Mouse (Mus musculus): Measurements from ENCODE around the gene Trub2. TPM values are rescaled to one million over a fixed set of nuclear protein-coding genes. Genes with fewer than 3 reads are reported as not detected.

Gene Trub2
- total RNA-seq (2012; rRNA removed) (32.6 and 40.4 TPM in 2 replicates), total RNA-seq (2014; rRNA removed) (39.0 and 41.5 TPM in 2 replicates), polyA plus RNA-seq (2012; ENCODE audit: insufficient read length, low read depth) (41.4 and 58.4 TPM in 2 replicates)

DNA sequence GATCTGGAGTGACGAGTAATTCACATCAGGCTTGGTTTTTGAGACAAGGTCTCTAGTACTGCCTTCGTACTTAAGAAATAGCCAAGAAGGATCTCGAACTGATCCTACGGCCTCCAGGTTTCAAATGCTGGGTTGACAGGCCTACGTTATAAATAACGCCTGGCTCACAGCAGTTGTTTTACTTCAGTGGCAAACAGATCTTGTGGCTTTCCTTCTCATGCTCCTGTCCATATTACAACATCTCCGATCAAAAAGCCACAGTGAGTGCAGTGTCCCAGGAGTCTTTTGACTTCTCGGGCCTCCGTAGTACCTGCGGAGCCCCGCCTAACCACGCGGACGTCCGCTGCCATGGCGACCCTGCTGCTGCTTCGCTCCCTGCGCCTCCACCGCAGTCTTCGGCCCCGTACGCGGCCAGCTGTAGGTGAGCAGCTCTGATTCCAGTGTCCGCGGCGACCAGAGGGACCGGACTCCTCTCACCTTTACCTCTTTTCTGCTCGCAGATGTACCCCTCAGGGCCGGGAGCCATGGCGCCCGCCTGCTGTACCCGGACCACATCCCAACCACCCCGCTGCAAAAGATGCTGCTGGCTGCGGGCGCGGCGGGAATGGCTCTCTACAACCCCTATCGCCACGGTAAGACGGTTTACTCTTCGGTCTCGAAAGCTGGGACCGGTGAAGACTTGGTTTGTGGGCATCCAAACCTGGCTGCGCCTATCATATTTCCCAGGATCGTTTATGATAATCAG, at the start of gene Trub2:
Gene Trub2, minus strand, starts transcription at position 566 of the 745 bp plus-strand sequence.
- in situ Hi-C loops (cut with MboI; ENCODE audit: low pct_ligation_motif_present, low pct_unique_long_range_greater_than_20kb, low sequenced_read_pairs) (no loop called here), dilution Hi-C loops (cut with MboI; ENCODE audit: extremely low pct_ligation_motif_present, extremely low pct_unique_long_range_greater_than_20kb, low sequenced_read_pairs) (no loop called here)
- Histone ChIP-seq H3K27ac (ENCODE audit: insufficient read depth, low read depth) (peak within 1 kb of the TSS; percentile 8; the same call in 1 of the 2 replicates), H3K9me3 (replicated peaks; ENCODE audit: low read length) (peaks cover 3% of the 10 kb centered on the region), H3K4me1 (ENCODE audit: control insufficient read depth in 1 of 2, insufficient read depth in 2 of 2) (peaks cover 4 to 18% of the 10 kb centered on the region in 2 experiments; a peak in 3 of 4 replicates), H3K27me3 (replicated peaks) (no peaks in the 10 kb centered on the region), H3K4me2 (ENCODE audit: insufficient read depth, low read depth, poor library complexity, severe bottlenecking) (peak within 1 kb of the TSS; percentile 97), H3K4me3 (replicated peaks in 1 of 3; ENCODE audit: low read depth in 2 of 3, low read length in 2 of 3, poor library complexity in 1 of 3) (peak within 1 kb of the TSS; percentile 80 to 97 (median 89)), H3K9ac (ENCODE audit: insufficient read depth, low read depth) (peak within 1 kb of the TSS; percentile 87), H3K79me2 (replicated peaks; ENCODE audit: control insufficient read depth, extremely low read depth, insufficient read depth, poor library complexity, severe bottlenecking) (peaks cover 16% of the 10 kb centered on the region), H3K36me3 (replicated peaks in 1 of 2; ENCODE audit: control insufficient read depth in 1 of 2, insufficient read depth in 1 of 2, low read length in 1 of 2) (peaks cover 44 to 69% of the 10 kb centered on the region in 2 experiments)
- DNase-seq (ENCODE audit: extremely low read depth): peak; percentile 72
- TF ChIP-seq USF1 (IDR thresholded peaks at IDR 0.05; ENCODE audit: low read depth, low read length) (peak; percentile 11; the same call in 1 of the 2 replicates), MAZ (IDR thresholded peaks at IDR 0.05; ENCODE audit: low read depth, low read length) (no peak), EP300 (IDR thresholded peaks at IDR 0.05; ENCODE audit: low read length) (no peak), SMC3 (IDR thresholded peaks at IDR 0.05; ENCODE audit: low read depth, low read length) (no peak), HCFC1 (IDR thresholded peaks at IDR 0.05; ENCODE audit: low read depth, low read length) (no peak), ELF1 (IDR thresholded peaks at IDR 0.05; ENCODE audit: low read depth, low read length) (peak; percentile 46; the same call in 1 of the 2 replicates), POLR2A (IDR thresholded peaks at IDR 0.05; ENCODE audit: low read depth, low read length) (peak; percentile 44; the same call in 1 of the 2 replicates), JUND (conservative IDR thresholded peaks at IDR 0.05; ENCODE audit: low read depth, low read length) (no peak), MAX (IDR thresholded peaks at IDR 0.05; ENCODE audit: low read length) (peak; percentile 67), MXI1 (IDR thresholded peaks at IDR 0.05; ENCODE audit: low read depth, low read length) (peak; percentile 92), POLR2AphosphoS2 (IDR thresholded peaks at IDR 0.05; ENCODE audit: low read depth, low read length) (no peak), ZMIZ1 (IDR thresholded peaks at IDR 0.05; ENCODE audit: low read depth, low read length) (no peak), MYC (IDR thresholded peaks at IDR 0.05; ENCODE audit: low read depth, low read length) (peak; percentile 64; the same call in 1 of the 2 replicates), ZKSCAN1 (IDR thresholded peaks at IDR 0.05; ENCODE audit: borderline replicate concordance, low read depth, low read length) (no peak), NRF1 (IDR thresholded peaks at IDR 0.05; ENCODE audit: low read depth, low read length) (0 out of 2 replicates have a peak, but pooled peaks have one; percentile 35), NELFE (IDR thresholded peaks at IDR 0.05; ENCODE audit: low read depth, low read length) (peak; percentile 41; the same call in 1 of the 2 replicates), TCF12 (IDR thresholded peaks at IDR 0.05; ENCODE audit: low read depth, low read length) (peak; percentile 65), SIN3A (IDR thresholded peaks at IDR 0.05; ENCODE audit: low read length) (peak; percentile 83), IRF4 (IDR thresholded peaks at IDR 0.05; ENCODE audit: low read depth, low read length) (no peak)
